Mouse (Mus musculus): ENCODE data around the gene Nicn1.

GRCm38 (mm10) chr9:108274476-108275330 lies 15.5 kb upstream of the Nicn1 start:
- TF ChIP-seq CTCF (IDR thresholded peaks at IDR 0.05; ENCODE audit: borderline replicate concordance, insufficient read depth, low read length) (no peak), POLR2A (IDR thresholded peaks at IDR 0.05; ENCODE audit: low read depth, low read length) (no peak)
